ENCODE assay signal across 8 mouse cellular contexts in the genomic region with DNA sequence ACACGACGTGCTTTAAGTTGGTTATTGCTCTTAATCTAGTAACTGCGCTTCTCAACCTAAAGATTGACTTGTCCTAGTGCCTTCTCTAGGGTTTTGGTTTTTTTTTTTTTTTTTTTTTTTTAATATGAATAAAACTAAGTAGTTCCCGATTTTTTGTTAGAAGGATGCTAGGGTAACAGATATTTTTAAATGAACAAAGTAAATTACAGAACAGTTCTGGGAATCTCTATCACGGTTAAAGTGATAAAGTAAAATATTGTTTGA. TPM values are rescaled to one million over a fixed set of nuclear protein-coding genes. Genes with fewer than 3 reads are reported as not detected.
A peak's percentile ranks its signal among the peaks of the same experiment; 100 is the strongest.
DNase-seq lines count a peak whose midpoint lies in the region; ATAC-seq and TF ChIP-seq lines count a peak whose summit lies in the region.
"Had no signal": no experiment of that assay in that cellular context is flagged by ENCODE, and none has a peak within 500 bp of the region (broad histone marks: within the 10 kb centered on the region; RNA-seq: fewer than 3 reads in every experiment).

No protein-coding gene starts in this region.

- no peak for ATAC-seq in lung, embryonic 14.5 days (ENCODE audit: insufficient read depth)
- ATAC-seq in embryonic facial prominence, embryonic 15.5 days (ENCODE audit: insufficient number of reproducible peaks, low FRiP score, low TSS enrichment, low read depth) = no peak
- no peak for ATAC-seq in neural tube, embryonic 15.5 days (ENCODE audit: low FRiP score)

- no peak overlapping the region for H3K27ac ChIP-seq in lung, embryonic 14.5 days (ENCODE audit: low read depth)
- H3K27ac ChIP-seq in embryonic facial prominence, embryonic 15.5 days (replicated peaks) = no peak overlapping the region
- peak overlapping the region; percentile 100 for H3K27ac ChIP-seq in limb, embryonic 10.5 days
- no peak overlapping the region for H3K27ac ChIP-seq in neural tube, embryonic 15.5 days (replicated peaks)

- peaks cover 10% of the 10 kb centered on the region for H3K36me3 ChIP-seq in lung, embryonic 14.5 days (ENCODE audit: insufficient read depth)
- peaks cover 13% of the 10 kb centered on the region; the same call in 1 of the 2 replicates for H3K36me3 ChIP-seq in embryonic facial prominence, embryonic 15.5 days
- peaks cover 29% of the 10 kb centered on the region for H3K36me3 ChIP-seq in limb, embryonic 10.5 days
- H3K36me3 ChIP-seq in neural tube, embryonic 15.5 days = no peaks in the 10 kb centered on the region

- H3K4me2 ChIP-seq in lung, embryonic 14.5 days = peak overlapping the region; percentile 88
- peak overlapping the region; percentile 90 for H3K4me2 ChIP-seq in embryonic facial prominence, embryonic 15.5 days (replicated peaks)
- peak overlapping the region; percentile 74 for H3K4me2 ChIP-seq in neural tube, embryonic 15.5 days

- no peak for DNase-seq in lung, embryonic 14.5 days
- no peak for DNase-seq in lung, postnatal 25 days (ENCODE audit: low spot score)
- DNase-seq in limb, embryonic 10.5 days (ENCODE audit: low spot score) = no peak
- no peak for DNase-seq in adrenal gland, postnatal 25 days
- no peak for DNase-seq in yolk sac, embryonic 10.5 days (ENCODE audit: low spot score)

- H3K27me3 ChIP-seq in lung, embryonic 14.5 days (ENCODE audit: insufficient read depth, low read length) = no peaks in the 10 kb centered on the region
- no peaks in the 10 kb centered on the region for H3K27me3 ChIP-seq in embryonic facial prominence, embryonic 15.5 days
- no peaks in the 10 kb centered on the region for H3K27me3 ChIP-seq in limb, embryonic 10.5 days (ENCODE audit: low read depth, poor library complexity, severe bottlenecking)
- H3K27me3 ChIP-seq in neural tube, embryonic 15.5 days (replicated peaks) = no peaks in the 10 kb centered on the region

- under 1% methylated on average over 5 of the region's 5 CpGs for WGBS in lung, embryonic 14.5 days
- 4% methylated on average over 5 of the region's 5 CpGs for WGBS in embryonic facial prominence, embryonic 15.5 days
- WGBS in limb, embryonic 10.5 days = 7% methylated on average over 5 of the region's 5 CpGs
- 3% methylated on average over 5 of the region's 5 CpGs for WGBS in neural tube, embryonic 15.5 days

- peaks cover 9% of the 10 kb centered on the region; the same call in 1 of the 2 replicates for H3K4me1 ChIP-seq in lung, embryonic 14.5 days (ENCODE audit: insufficient read depth)
- peaks cover 15% of the 10 kb centered on the region for H3K4me1 ChIP-seq in embryonic facial prominence, embryonic 15.5 days
- peaks cover 29% of the 10 kb centered on the region for H3K4me1 ChIP-seq in limb, embryonic 10.5 days
- H3K4me1 ChIP-seq in neural tube, embryonic 15.5 days = peaks cover 27% of the 10 kb centered on the region

- H3K9me3 ChIP-seq in lung, embryonic 14.5 days (ENCODE audit: low read depth, low read length) = no peaks in the 10 kb centered on the region
- no peaks in the 10 kb centered on the region for H3K9me3 ChIP-seq in embryonic facial prominence, embryonic 15.5 days (replicated peaks)
- no peaks in the 10 kb centered on the region for H3K9me3 ChIP-seq in limb, embryonic 10.5 days (replicated peaks)
- no peaks in the 10 kb centered on the region for H3K9me3 ChIP-seq in neural tube, embryonic 15.5 days (replicated peaks)

- peak overlapping the region; percentile 89 for H3K4me3 ChIP-seq in lung, embryonic 14.5 days (ENCODE audit: low read depth, low read length)
- H3K4me3 ChIP-seq in embryonic facial prominence, embryonic 15.5 days (replicated peaks) = peak overlapping the region; percentile 93
- H3K4me3 ChIP-seq in limb, embryonic 10.5 days = peak overlapping the region; percentile 97
- H3K4me3 ChIP-seq in neural tube, embryonic 15.5 days (replicated peaks) = peak overlapping the region; percentile 79

- TF ChIP-seq CTCF in lung, embryonic 14.5 days (IDR thresholded peaks at IDR 0.05; ENCODE audit: low read depth) = no peak

- peak overlapping the region; percentile 93 for H3K9ac ChIP-seq in lung, embryonic 14.5 days
- H3K9ac ChIP-seq in embryonic facial prominence, embryonic 15.5 days = peak overlapping the region; percentile 95; the same call in 1 of the 2 replicates
- peak overlapping the region; percentile 79 for H3K9ac ChIP-seq in neural tube, embryonic 15.5 days (replicated peaks)

RNA-seq across cellular contexts. Expression of a gene that starts 1.1 kb away (rescaled TPM):
- polyA plus RNA-seq in lung, embryonic 14.5 days (2014; fragmentation: Nextera tagmentation; extraction: Ambion mirVana) = 196 and 208 TPM in 2 replicates
- 185 TPM in 2 replicates for polyA plus RNA-seq in embryonic facial prominence, embryonic 15.5 days (2015; fragmentation: Nextera tagmentation; extraction: Ambion mirVana)
- polyA plus RNA-seq in limb, embryonic 10.5 days (2016; fragmentation: Nextera tagmentation; extraction: Ambion mirVana) = 131 and 146 TPM in 2 replicates
- polyA plus RNA-seq in neural tube, embryonic 15.5 days (2015; fragmentation: Nextera tagmentation; extraction: Ambion mirVana) = 49.9 and 78.2 TPM in 2 replicates
- total RNA-seq in adrenal gland, postnatal 25 days (2021) = 213 and 238 TPM in 2 replicates

RNA-seq across cellular contexts. Expression of a gene that starts 30.1 kb away (rescaled TPM):
- polyA plus RNA-seq in lung, embryonic 14.5 days (2014; fragmentation: Nextera tagmentation; extraction: Ambion mirVana) = 0.73 and 1.2 TPM in 2 replicates
- 2.6 and 6.1 TPM in 2 replicates for polyA plus RNA-seq in embryonic facial prominence, embryonic 15.5 days (2015; fragmentation: Nextera tagmentation; extraction: Ambion mirVana)
- 0.36 and 0.95 TPM in 2 replicates for polyA plus RNA-seq in limb, embryonic 10.5 days (2016; fragmentation: Nextera tagmentation; extraction: Ambion mirVana)
- 4.2 and 4.6 TPM in 2 replicates for polyA plus RNA-seq in neural tube, embryonic 15.5 days (2015; fragmentation: Nextera tagmentation; extraction: Ambion mirVana)
- total RNA-seq in adrenal gland, postnatal 25 days (2021) = 1.7 TPM in 1 of 2 replicates, not detected in the other
- polyA plus RNA-seq: inflammation-experienced regulatory T-cells, adult 6 months had no signal

RNA-seq across cellular contexts. Expression of a gene that starts 30.2 kb away (rescaled TPM):
- 61.4 and 62.4 TPM in 2 replicates for polyA plus RNA-seq in lung, embryonic 14.5 days (2014; fragmentation: Nextera tagmentation; extraction: Ambion mirVana)
- polyA plus RNA-seq in embryonic facial prominence, embryonic 15.5 days (2015; fragmentation: Nextera tagmentation; extraction: Ambion mirVana) = 58.6 and 60.8 TPM in 2 replicates
- polyA plus RNA-seq in limb, embryonic 10.5 days (2016; fragmentation: Nextera tagmentation; extraction: Ambion mirVana) = 62.7 TPM in 2 replicates
- polyA plus RNA-seq in neural tube, embryonic 15.5 days (2015; fragmentation: Nextera tagmentation; extraction: Ambion mirVana) = 37.6 and 42.4 TPM in 2 replicates
- 27.2 and 36.3 TPM in 2 replicates for total RNA-seq in adrenal gland, postnatal 25 days (2021)

RNA-seq across cellular contexts. Expression of a gene that starts 44.2 kb away (rescaled TPM):
- 75.1 and 78.7 TPM in 2 replicates for polyA plus RNA-seq in lung, embryonic 14.5 days (2014; fragmentation: Nextera tagmentation; extraction: Ambion mirVana)
- 39.6 and 40.8 TPM in 2 replicates for polyA plus RNA-seq in embryonic facial prominence, embryonic 15.5 days (2015; fragmentation: Nextera tagmentation; extraction: Ambion mirVana)
- polyA plus RNA-seq in limb, embryonic 10.5 days (2016; fragmentation: Nextera tagmentation; extraction: Ambion mirVana) = 40.2 and 43.8 TPM in 2 replicates
- polyA plus RNA-seq in neural tube, embryonic 15.5 days (2015; fragmentation: Nextera tagmentation; extraction: Ambion mirVana) = 22.7 and 29.6 TPM in 2 replicates
- 10.4 and 11.8 TPM in 2 replicates for total RNA-seq in adrenal gland, postnatal 25 days (2021)
